Mouse (Mus musculus): Measurements from ENCODE around the gene Cops2.

GRCm38 (mm10) chr2:125797872-125798271, 61.1 kb downstream of the Cops2 start:
- TF ChIP-seq CTCF (IDR thresholded peaks at IDR 0.05; ENCODE audit: low read depth) (no peak), EP300 (IDR thresholded peaks at IDR 0.05; ENCODE audit: low read depth) (no peak)
